Mouse (Mus musculus) stomach, embryonic 14.5 days (tissue): ENCODE results near the gene Rgs12. TPM values are rescaled to one million over a fixed set of nuclear protein-coding genes. Genes with fewer than 3 reads are reported as not detected.
A peak's percentile ranks its signal among the peaks of the same experiment; 100 is the strongest.

Source experiments
- ATAC-seq: fragments of 200-750 bp; cut with Nextera tagmentation; 2 replicates; pipeline ENCODE4 v1.8.0; 2017; ENCODE audit warnings: low read depth, moderate TSS enrichment; ENCODE audit not compliant: insufficient number of reproducible peaks, insufficient read depth, low FRiP score
- H3K27ac ChIP-seq: fragments of 300-500 bp; sonication (generic); 2 replicates; pipeline ENCODE4 v1.5.1; 2014; ENCODE audit warnings: mild to moderate bottlenecking, low read length, moderate library complexity, mixed read lengths
- H3K27me3 ChIP-seq: fragments of 300-500 bp; sonication (generic); 2 replicates; pipeline ENCODE4 v1.6.1; 2014; ENCODE audit warnings: low read length, control low read depth, mixed read lengths; ENCODE audit not compliant: control insufficient read depth, insufficient read depth
- H3K36me3 ChIP-seq: fragments of 300-500 bp; sonication (generic); 2 replicates; pipeline ENCODE4 v1.6.1; 2014; ENCODE audit warnings: mild to moderate bottlenecking, control low read depth, low read length, moderate library complexity, mixed read lengths; ENCODE audit not compliant: control insufficient read depth, insufficient read depth
- H3K4me1 ChIP-seq: fragments of 300-500 bp; sonication (generic); 2 replicates; pipeline ENCODE4 v1.6.1; 2014; ENCODE audit warnings: low read length, control low read depth, mixed read lengths; ENCODE audit not compliant: control insufficient read depth, insufficient read depth
- H3K4me2 ChIP-seq: fragments of 300-500 bp; sonication (generic); replicated peaks from 2 replicates; pipeline ENCODE4 v1.6.1; 2014; ENCODE audit warnings: low read depth, low read length, control low read depth
- H3K4me3 ChIP-seq: fragments of 300-500 bp; sonication (generic); 2 replicates; pipeline ENCODE4 v1.5.1; 2014; ENCODE audit warnings: low read depth, low read length, control low read depth
- H3K9ac ChIP-seq: fragments of 300-500 bp; sonication (generic); replicated peaks from 2 replicates; pipeline ENCODE4 v1.6.1; 2014; ENCODE audit warnings: low read depth, mild to moderate bottlenecking, control low read depth, low read length, moderate library complexity, mixed read lengths
- H3K9me3 ChIP-seq: fragments of 300-500 bp; sonication (generic); 2 replicates; pipeline ENCODE4 v1.6.1; 2016; ENCODE audit warnings: low read depth, low read length, control low read depth; ENCODE audit not compliant: control insufficient read depth
- WGBS: fragments of 180-500 bp; shearing (Covaris S2); extraction: QIAGEN DNeasy Blood & Tissue Kit; methylation state at CpG from one replicate; pipeline ENCODE4 v1.1.7; 2014; 5-methylcytosine and 5-hydroxymethylcytosine counted together
- polyA plus RNA-seq: library from polyadenylated mRNA; unstranded; fragments of >200 nt; fragmentation: Nextera tagmentation; extraction: Ambion mirVana; gene quantifications from 2 replicates; pipeline ENCODE4 v1.2.1, GENCODE M21; 2014

Rgs12 gene
- polyA plus RNA-seq, 1 experiment from 2014 or later, result 34.2 TPM

DNA sequence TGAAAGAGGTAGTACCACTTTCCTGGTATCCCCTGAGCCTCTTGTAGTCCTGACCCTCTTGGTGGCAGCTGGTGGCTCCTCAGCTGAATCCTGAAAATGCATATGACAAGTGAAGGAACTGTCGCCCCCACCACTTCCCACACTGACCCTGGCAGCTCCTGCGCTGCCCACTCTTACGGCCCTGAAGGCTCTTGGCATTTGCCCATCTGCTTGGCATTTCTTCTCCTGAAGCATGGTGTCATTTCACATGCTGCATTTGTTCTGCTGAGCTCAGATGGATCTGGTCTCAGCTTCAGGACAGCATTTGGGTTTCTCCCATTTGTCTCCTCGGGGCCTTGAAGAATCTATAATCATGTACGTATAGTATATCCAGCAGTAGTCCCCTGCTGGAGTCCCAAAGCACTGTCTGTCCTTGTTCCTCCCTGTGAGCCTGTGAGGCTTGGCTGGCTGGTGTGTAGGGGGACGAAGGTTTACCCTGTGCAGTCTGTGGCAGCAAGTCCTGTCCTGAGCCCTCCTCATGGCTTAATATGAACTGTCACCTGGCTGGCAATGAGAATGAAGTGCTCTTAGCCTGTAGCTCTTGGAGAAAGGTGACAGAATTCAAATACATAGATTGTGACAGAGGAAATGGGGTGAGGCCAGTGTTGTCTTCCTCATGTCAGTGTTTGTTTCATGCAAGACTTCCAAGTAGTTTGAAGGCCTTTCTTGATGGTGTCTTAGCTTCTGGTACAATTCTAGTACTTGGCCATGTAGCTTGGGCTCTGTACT, 62.1 kb downstream of the Rgs12 start:
- Histone ChIP-seq H3K9me3 (no peaks in the 10 kb centered on the region), H3K36me3 (peaks cover 3% of the 10 kb centered on the region; the same call in 1 of the 2 replicates), H3K4me2 (no peak overlapping the region), H3K4me3 (no peak overlapping the region), H3K27me3 (no peaks in the 10 kb centered on the region), H3K27ac (no peak overlapping the region), H3K4me1 (no peaks in the 10 kb centered on the region), H3K9ac (no peak overlapping the region)
- ATAC-seq, result no peak
- 93% methylated on average over 6 of the region's 6 CpGs for WGBS

- Histone ChIP-seq H3K4me3 (no peak overlapping the region), H3K36me3 (peaks cover 3% of the 10 kb centered on the region; the same call in 1 of the 2 replicates), H3K4me2 (no peak overlapping the region), H3K27ac (no peak overlapping the region), H3K9ac (no peak overlapping the region), H3K9me3 (no peaks in the 10 kb centered on the region), H3K27me3 (no peaks in the 10 kb centered on the region), H3K4me1 (no peaks in the 10 kb centered on the region)
- WGBS, result 86% methylated on average over 6 of the region's 6 CpGs
- no peak for ATAC-seq
Observed at GRCm38 (mm10) chr5:35014036-35014435, 64.8 kb downstream of the Rgs12 start.

GRCm38 (mm10) chr5:35019673-35020300, 70.5 kb downstream of the Rgs12 start:
- no peak overlapping the region for H3K4me3 ChIP-seq
- H3K36me3 ChIP-seq, result peaks cover 24% of the 10 kb centered on the region
- no peaks in the 10 kb centered on the region for H3K27me3 ChIP-seq
- WGBS, result 65% methylated on average over 9 of the region's 9 CpGs
- H3K9me3 ChIP-seq, result no peaks in the 10 kb centered on the region
- H3K4me2 ChIP-seq, result no peak overlapping the region
- H3K27ac ChIP-seq, result peak overlapping the region; percentile 69; the same call in 1 of the 2 replicates
- no peak overlapping the region for H3K9ac ChIP-seq
- ATAC-seq, result no peak
- H3K4me1 ChIP-seq, result peaks cover 2% of the 10 kb centered on the region; the same call in 1 of the 2 replicates

DNA sequence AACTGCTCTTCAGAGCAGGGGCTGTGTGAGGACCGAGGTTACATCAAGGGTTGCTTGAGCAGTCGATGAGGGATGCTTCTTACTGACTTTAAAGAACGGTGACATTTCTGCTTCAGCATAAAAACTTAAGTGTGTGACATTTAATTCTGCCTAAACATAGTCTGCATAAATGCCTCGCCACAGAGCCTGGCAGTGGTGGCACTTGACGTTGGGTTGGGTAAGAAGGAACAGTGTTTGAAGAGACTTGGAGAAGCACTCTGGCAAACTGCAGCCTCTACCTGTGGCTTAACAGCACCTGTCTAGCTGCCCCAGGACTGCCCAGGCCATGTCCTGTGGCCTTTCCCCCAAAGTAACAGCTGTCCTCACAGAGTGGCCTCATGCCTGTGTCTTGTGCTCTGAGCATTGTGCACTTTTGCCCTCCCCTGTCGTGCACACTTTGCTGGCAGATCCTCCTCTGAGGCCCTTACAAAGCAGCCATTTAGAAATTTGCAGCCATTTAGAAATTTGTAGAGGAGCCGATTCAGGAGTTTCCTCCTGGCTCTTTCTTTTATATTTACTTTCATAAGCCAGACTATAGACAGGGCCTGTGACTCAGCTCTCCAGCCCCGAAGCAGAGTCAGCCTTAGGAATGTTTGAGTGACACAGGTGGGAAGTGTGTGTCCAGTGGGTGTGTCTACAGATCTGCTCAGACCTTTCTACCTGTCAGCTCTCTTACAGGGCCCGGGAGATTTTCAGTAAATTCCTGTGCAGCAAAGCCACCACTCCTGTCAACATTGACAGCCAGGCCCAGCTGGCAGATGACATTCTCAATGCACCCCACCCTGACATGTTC, 71.4 kb downstream of the Rgs12 start:
- ATAC-seq, result peak; percentile 62; the same call in 1 of the 2 replicates
- Histone ChIP-seq H3K27me3 (no peaks in the 10 kb centered on the region), H3K4me1 (peaks cover 2% of the 10 kb centered on the region; the same call in 1 of the 2 replicates), H3K9ac (no peak overlapping the region), H3K4me2 (no peak overlapping the region), H3K9me3 (no peaks in the 10 kb centered on the region), H3K36me3 (peaks cover 28% of the 10 kb centered on the region), H3K4me3 (no peak overlapping the region), H3K27ac (peak overlapping the region; percentile 69; the same call in 1 of the 2 replicates)
- 68% methylated on average over 9 of the region's 9 CpGs for WGBS

DNA sequence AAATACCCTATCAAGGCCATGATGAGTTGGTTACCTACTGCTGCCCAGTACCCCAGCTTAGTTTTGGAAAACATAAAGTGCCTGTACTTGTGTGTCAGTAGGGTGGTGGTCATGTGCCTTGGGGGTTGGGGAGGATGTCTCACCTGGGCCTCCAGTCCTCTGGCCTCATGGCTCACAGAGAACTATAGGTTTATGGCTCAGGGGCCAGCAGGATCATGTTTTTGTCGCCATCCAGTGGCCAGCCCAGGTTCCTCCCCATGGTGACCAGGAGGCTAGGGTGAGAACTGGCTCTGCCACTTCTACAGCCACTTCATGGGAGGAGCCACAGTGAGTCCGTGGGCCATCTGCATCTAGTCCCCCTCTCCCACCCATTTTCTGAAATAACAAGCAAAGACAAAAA, 75.7 kb downstream of the Rgs12 start:
- no peak overlapping the region for H3K4me2 ChIP-seq
- peaks cover 70% of the 10 kb centered on the region for H3K36me3 ChIP-seq
- H3K9ac ChIP-seq, result no peak overlapping the region
- ATAC-seq, result peak; percentile 31; the same call in 1 of the 2 replicates
- no peaks in the 10 kb centered on the region for H3K9me3 ChIP-seq
- H3K4me3 ChIP-seq, result no peak overlapping the region
- peaks cover 2% of the 10 kb centered on the region; the same call in 1 of the 2 replicates for H3K4me1 ChIP-seq
- H3K27me3 ChIP-seq, result no peaks in the 10 kb centered on the region
- no peak overlapping the region for H3K27ac ChIP-seq
- 20% methylated on average over 2 of the region's 2 CpGs for WGBS

GRCm38 (mm10) chr5:35029303-35029702, 80.1 kb downstream of the Rgs12 start:
- no peaks in the 10 kb centered on the region for H3K27me3 ChIP-seq
- no peak for ATAC-seq
- WGBS, result 100% methylated on average over 1 of the region's 1 CpGs
- H3K9me3 ChIP-seq, result no peaks in the 10 kb centered on the region
- H3K4me2 ChIP-seq, result no peak overlapping the region
- no peak overlapping the region for H3K9ac ChIP-seq
- H3K27ac ChIP-seq, result no peak overlapping the region
- no peak overlapping the region for H3K4me3 ChIP-seq
- H3K36me3 ChIP-seq, result peaks cover 67% of the 10 kb centered on the region
- no peaks in the 10 kb centered on the region for H3K4me1 ChIP-seq

DNA sequence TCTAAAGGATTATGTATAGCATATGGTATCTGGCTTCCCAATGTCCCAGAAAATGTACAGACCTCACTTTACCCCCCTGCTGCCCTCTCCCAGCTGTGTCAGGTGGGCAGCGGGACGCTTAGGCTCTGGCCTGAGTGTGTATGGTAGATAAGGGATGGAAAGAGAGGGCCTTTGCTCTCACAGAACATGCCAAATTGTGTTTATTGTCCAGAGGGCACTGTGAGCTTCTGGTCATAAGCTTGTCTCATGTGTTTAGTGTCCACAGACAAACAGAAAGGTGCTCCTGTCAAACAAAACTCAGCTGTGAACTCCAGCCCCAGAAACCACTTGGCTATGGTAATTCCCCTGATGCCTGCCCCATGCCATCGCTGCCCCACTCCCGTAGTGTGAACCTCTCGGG, 80.5 kb downstream of the Rgs12 start:
- Histone ChIP-seq H3K4me1 (no peaks in the 10 kb centered on the region), H3K4me2 (no peak overlapping the region), H3K9me3 (no peaks in the 10 kb centered on the region), H3K4me3 (no peak overlapping the region), H3K36me3 (peaks cover 67% of the 10 kb centered on the region), H3K27me3 (no peaks in the 10 kb centered on the region), H3K27ac (no peak overlapping the region), H3K9ac (no peak overlapping the region)
- WGBS, result 89% methylated on average over 5 of the region's 5 CpGs
- no peak for ATAC-seq

GRCm38 (mm10) chr5:35033068-35033467, 83.8 kb downstream of the Rgs12 start:
- WGBS, result 79% methylated on average over 5 of the region's 5 CpGs
- no peaks in the 10 kb centered on the region for H3K27me3 ChIP-seq
- H3K4me2 ChIP-seq, result no peak overlapping the region
- no peaks in the 10 kb centered on the region for H3K4me1 ChIP-seq
- no peak overlapping the region for H3K9ac ChIP-seq
- no peaks in the 10 kb centered on the region for H3K9me3 ChIP-seq
- no peak overlapping the region for H3K27ac ChIP-seq
- H3K36me3 ChIP-seq, result peaks cover 44% of the 10 kb centered on the region
- no peak overlapping the region for H3K4me3 ChIP-seq
- ATAC-seq, result 0 out of 2 replicates have a peak, but pooled peaks have one; percentile 14
